Mouse (Mus musculus): ENCODE data around the gene Ccdc9b. TPM values are rescaled to one million over a fixed set of nuclear protein-coding genes. Genes with fewer than 3 reads are reported as not detected.

Gene Ccdc9b
- total RNA-seq, 4 experiments from 2014 or later, result 6.2 to 8.4 (median 6.6) TPM

GRCm38 (mm10) chr2:118713631-118714030, 48.8 kb downstream of the Ccdc9b start:
- no peak for DNase-seq (ENCODE audit: low spot score in 2 of 2)

GRCm38 (mm10) chr2:118711038-118711494, 51.4 kb downstream of the Ccdc9b start:
- DNase-seq (ENCODE audit: low spot score in 2 of 2), result no peak

- DNase-seq (ENCODE audit: low spot score in 2 of 2), result no peak
Observed at GRCm38 (mm10) chr2:118709655-118710221, 52.7 kb downstream of the Ccdc9b start.

GRCm38 (mm10) chr2:118708472-118708871, 54.0 kb downstream of the Ccdc9b start:
- no peak for DNase-seq (ENCODE audit: low spot score in 2 of 2)

GRCm38 (mm10) chr2:118706436-118706835, 56.0 kb downstream of the Ccdc9b start:
- DNase-seq (ENCODE audit: low spot score in 2 of 2), result no peak

Other genes with a start within 250 kb of the Ccdc9b start
- 1 to 10 TPM; 2.0 to 8.6 (median 4.1) TPM for gene Bmf, start 213.0 kb downstream of the Ccdc9b start, total RNA-seq (2022)
- gene Bub1b, start 164.4 kb downstream of the Ccdc9b start, total RNA-seq (2022), result 1 to 10 TPM; 2.1 to 3.3 (median 2.3) TPM
- 10 to 100 TPM; 50.7 to 58.1 (median 54.1) TPM for gene Pak6, start 99.4 kb downstream of the Ccdc9b start, total RNA-seq (2022)
- 10 to 100 TPM; 11.8 to 16.0 (median 12.9) TPM for gene Ankrd63, start 58.7 kb downstream of the Ccdc9b start, total RNA-seq (2022)
- 1 to 10 TPM; 2.6 to 7.6 (median 4.7) TPM for gene Plcb2, start 34.2 kb downstream of the Ccdc9b start, total RNA-seq (2022)
- gene Inafm2, start 16.9 kb downstream of the Ccdc9b start, total RNA-seq (2022), result 10 to 100 TPM; 58.4 to 69.8 (median 63.7) TPM
- gene Phgr1, start 10.1 kb upstream of the Ccdc9b start, total RNA-seq (2022), result not detected
- 100 to 1,000 TPM; 231 to 282 (median 253) TPM for gene Disp2, start 17.1 kb upstream of the Ccdc9b start, total RNA-seq (2022)
- gene Knstrn, start 51.3 kb upstream of the Ccdc9b start, total RNA-seq (2022), result 1 to 10 TPM; 1.1 to 2.0 (median 1.5) TPM
- gene Ivd, start 99.3 kb upstream of the Ccdc9b start, total RNA-seq (2022), result 100 to 1,000 TPM in 3 of 4 experiments, 10 to 100 TPM in 1; 98.7 to 127 (median 107) TPM
- gene Bahd1, start 137.7 kb upstream of the Ccdc9b start, total RNA-seq (2022), result 10 to 100 TPM; 48.8 to 57.2 (median 54.9) TPM
- gene Chst14, start 163.8 kb upstream of the Ccdc9b start, total RNA-seq (2022), result 1 to 10 TPM; 3.5 to 4.3 (median 3.8) TPM